Mouse (Mus musculus) MN1 (cell line): ENCODE measurements at regions not wholly inside any gene's neighbourhood (a gene's known extent, or its start where the extent isn't known, plus 50 kb on each side); places are given as distances from the start of the nearest gene placed in this dataset.

Experiments used
- DNase-seq: peaks from one replicate; pipeline ENCODE4 v3.0.0-alpha.2; 2016; ENCODE audit warnings: low spot score

- DNase-seq: no peak
Observed at GRCm38 (mm10) chr16:95886131-95886530, 104.6 kb downstream of the Psmg1 start.

- DNase-seq: no peak
Observed at GRCm38 (mm10) chr16:95873297-95873696, 117.5 kb downstream of the Psmg1 start.

GRCm38 (mm10) chr16:95872436-95872835 is 118.3 kb downstream of the Psmg1 start:
- no peak for DNase-seq

- DNase-seq: no peak
Observed at GRCm38 (mm10) chr16:95870291-95870690, 120.5 kb downstream of the Psmg1 start.

GRCm38 (mm10) chr16:95869501-95869900 is 121.3 kb downstream of the Psmg1 start:
- DNase-seq: no peak

- no peak for DNase-seq
Observed at GRCm38 (mm10) chr16:95868896-95869295, 121.9 kb downstream of the Psmg1 start.

- no peak for DNase-seq
Observed at GRCm38 (mm10) chr16:95867516-95867915, 123.2 kb downstream of the Psmg1 start.

GRCm38 (mm10) chr16:95866866-95867420 is 123.8 kb downstream of the Psmg1 start:
- DNase-seq: no peak

- no peak for DNase-seq
Observed at GRCm38 (mm10) chr16:95865603-95866002, 125.2 kb downstream of the Psmg1 start.

GRCm38 (mm10) chr16:95864646-95865045 is 126.1 kb downstream of the Psmg1 start:
- DNase-seq: no peak

- DNase-seq: no peak
Observed at GRCm38 (mm10) chr16:95864106-95864505, 126.7 kb downstream of the Psmg1 start.

- DNase-seq: no peak
Observed at GRCm38 (mm10) chr16:95863565-95863964, 127.2 kb downstream of the Psmg1 start.

- no peak for DNase-seq
Observed at GRCm38 (mm10) chr16:95862621-95863020, 128.1 kb downstream of the Psmg1 start.

GRCm38 (mm10) chr16:95861231-95861690 is 129.5 kb downstream of the Psmg1 start:
- no peak for DNase-seq

GRCm38 (mm10) chr16:95860810-95861209 is 129.9 kb downstream of the Psmg1 start:
- DNase-seq: no peak

- no peak for DNase-seq
Observed at GRCm38 (mm10) chr16:95860111-95860510, 130.6 kb downstream of the Psmg1 start.

- no peak for DNase-seq
Observed at GRCm38 (mm10) chr16:95857403-95857802, 133.4 kb downstream of the Psmg1 start.

- DNase-seq: no peak
Observed at GRCm38 (mm10) chr16:95855230-95855629, 135.5 kb downstream of the Psmg1 start.

GRCm38 (mm10) chr16:95851907-95852306 is 138.9 kb downstream of the Psmg1 start:
- no peak for DNase-seq

GRCm38 (mm10) chr16:95848555-95849082 is 142.1 kb downstream of the Psmg1 start:
- peak; percentile 71 for DNase-seq

- DNase-seq: peak; percentile 67
Observed at GRCm38 (mm10) chr16:95847765-95848483, 142.8 kb downstream of the Psmg1 start.

- DNase-seq: peak; percentile 56
Observed at GRCm38 (mm10) chr16:95845323-95845860, 143.5 kb downstream of the Ets2 start.

GRCm38 (mm10) chr16:95844691-95845090 is 142.8 kb downstream of the Ets2 start:
- DNase-seq: peak; percentile 86
